Mouse (Mus musculus): ENCODE data around the gene Med13l. TPM values are rescaled to one million over a fixed set of nuclear protein-coding genes. Genes with fewer than 3 reads are reported as not detected.
A peak's percentile ranks its signal among the peaks of the same experiment; 100 is the strongest.

The Med13l gene
- polyA plus RNA-seq, 1 experiment from 2014 or later, result 9.8 TPM

GRCm38 (mm10) chr5:118706009-118706408, 145.5 kb downstream of the Med13l start:
- H3K27ac ChIP-seq (ENCODE audit: low read depth, low read length), result no peak overlapping the region
- H3K4me1 ChIP-seq (ENCODE audit: control insufficient read depth, insufficient read depth, low read length), result peaks cover 31% of the 10 kb centered on the region
- no peaks in the 10 kb centered on the region for H3K9me3 ChIP-seq (ENCODE audit: control insufficient read depth, low read length)
- no peak overlapping the region for H3K4me3 ChIP-seq (ENCODE audit: low read depth, low read length)
- no peaks in the 10 kb centered on the region for H3K27me3 ChIP-seq (ENCODE audit: control insufficient read depth, insufficient read depth, low read length)
- no peaks in the 10 kb centered on the region for H3K36me3 ChIP-seq (ENCODE audit: control insufficient read depth, insufficient read depth, low read length)
- no peak for DNase-seq (ENCODE audit: low spot score, missing footprints)
- H3K9ac ChIP-seq (ENCODE audit: low read length), result no peak overlapping the region
- ATAC-seq (ENCODE audit: low FRiP score), result no peak
- H3K4me2 ChIP-seq, result no peak overlapping the region
- WGBS, result 67% methylated on average over 6 of the region's 6 CpGs

- H3K4me3 ChIP-seq (ENCODE audit: low read depth, low read length), result no peak overlapping the region
- ATAC-seq (ENCODE audit: low FRiP score) (no peak), DNase-seq (ENCODE audit: low spot score, missing footprints) (no peak)
- peaks cover 29% of the 10 kb centered on the region for H3K4me1 ChIP-seq (ENCODE audit: control insufficient read depth, insufficient read depth, low read length)
- H3K27ac ChIP-seq (ENCODE audit: low read depth, low read length), result no peak overlapping the region
- H3K27me3 ChIP-seq (ENCODE audit: control insufficient read depth, insufficient read depth, low read length), result no peaks in the 10 kb centered on the region
- H3K9ac ChIP-seq (ENCODE audit: low read length), result no peak overlapping the region
- H3K4me2 ChIP-seq, result no peak overlapping the region
- H3K36me3 ChIP-seq (ENCODE audit: control insufficient read depth, insufficient read depth, low read length), result no peaks in the 10 kb centered on the region
- no peaks in the 10 kb centered on the region for H3K9me3 ChIP-seq (ENCODE audit: control insufficient read depth, low read length)
- 55% methylated on average over 3 of the region's 3 CpGs for WGBS
These were observed 145.9 kb downstream of the Med13l start for GRCm38 (mm10) chr5:118706414-118706813.

- peaks cover 19% of the 10 kb centered on the region for H3K4me1 ChIP-seq (ENCODE audit: control insufficient read depth, insufficient read depth, low read length)
- no peak overlapping the region for H3K4me2 ChIP-seq
- no peaks in the 10 kb centered on the region for H3K27me3 ChIP-seq (ENCODE audit: control insufficient read depth, insufficient read depth, low read length)
- WGBS, result 71% methylated on average over 5 of the region's 5 CpGs
- no peak overlapping the region for H3K27ac ChIP-seq (ENCODE audit: low read depth, low read length)
- no peak overlapping the region for H3K4me3 ChIP-seq (ENCODE audit: low read depth, low read length)
- DNase-seq (ENCODE audit: low spot score, missing footprints) (no peak), ATAC-seq (ENCODE audit: low FRiP score) (no peak)
- no peak overlapping the region for H3K9ac ChIP-seq (ENCODE audit: low read length)
- H3K36me3 ChIP-seq (ENCODE audit: control insufficient read depth, insufficient read depth, low read length), result no peaks in the 10 kb centered on the region
- no peaks in the 10 kb centered on the region for H3K9me3 ChIP-seq (ENCODE audit: control insufficient read depth, low read length)
These were observed 147.0 kb downstream of the Med13l start for GRCm38 (mm10) chr5:118707501-118707900.

GRCm38 (mm10) chr5:118708215-118708949, 147.9 kb downstream of the Med13l start:
- H3K4me3 ChIP-seq (ENCODE audit: low read depth, low read length), result no peak overlapping the region
- H3K4me1 ChIP-seq (ENCODE audit: control insufficient read depth, insufficient read depth, low read length), result peaks cover 12% of the 10 kb centered on the region
- DNase-seq (ENCODE audit: low spot score, missing footprints) (no peak), ATAC-seq (ENCODE audit: low FRiP score) (no peak)
- no peaks in the 10 kb centered on the region for H3K9me3 ChIP-seq (ENCODE audit: control insufficient read depth, low read length)
- no peak overlapping the region for H3K27ac ChIP-seq (ENCODE audit: low read depth, low read length)
- no peaks in the 10 kb centered on the region for H3K27me3 ChIP-seq (ENCODE audit: control insufficient read depth, insufficient read depth, low read length)
- 68% methylated on average over 16 of the region's 16 CpGs for WGBS
- no peak overlapping the region for H3K9ac ChIP-seq (ENCODE audit: low read length)
- no peak overlapping the region for H3K4me2 ChIP-seq
- H3K36me3 ChIP-seq (ENCODE audit: control insufficient read depth, insufficient read depth, low read length), result no peaks in the 10 kb centered on the region

GRCm38 (mm10) chr5:118709847-118710251, 149.4 kb downstream of the Med13l start:
- Histone ChIP-seq H3K4me1 (ENCODE audit: control insufficient read depth, insufficient read depth, low read length) (peaks cover 12% of the 10 kb centered on the region), H3K4me3 (ENCODE audit: low read depth, low read length) (no peak overlapping the region), H3K27ac (ENCODE audit: low read depth, low read length) (no peak overlapping the region), H3K9ac (ENCODE audit: low read length) (no peak overlapping the region), H3K36me3 (ENCODE audit: control insufficient read depth, insufficient read depth, low read length) (no peaks in the 10 kb centered on the region), H3K4me2 (no peak overlapping the region), H3K27me3 (ENCODE audit: control insufficient read depth, insufficient read depth, low read length) (no peaks in the 10 kb centered on the region), H3K9me3 (ENCODE audit: control insufficient read depth, low read length) (no peaks in the 10 kb centered on the region)
- DNase-seq (ENCODE audit: low spot score, missing footprints) (no peak), ATAC-seq (ENCODE audit: low FRiP score) (no peak)
- WGBS, result 82% methylated on average over 7 of the region's 7 CpGs

- H3K4me3 ChIP-seq (ENCODE audit: low read depth, low read length), result no peak overlapping the region
- H3K9ac ChIP-seq (ENCODE audit: low read length), result no peak overlapping the region
- DNase-seq (ENCODE audit: low spot score, missing footprints), result no peak
- H3K4me2 ChIP-seq, result no peak overlapping the region
- H3K4me1 ChIP-seq (ENCODE audit: control insufficient read depth, insufficient read depth, low read length), result peaks cover 7% of the 10 kb centered on the region; the same call in 1 of the 2 replicates
- WGBS, result 92% methylated on average over 7 of the region's 7 CpGs
- no peaks in the 10 kb centered on the region for H3K9me3 ChIP-seq (ENCODE audit: control insufficient read depth, low read length)
- no peak for ATAC-seq (ENCODE audit: low FRiP score)
- H3K27ac ChIP-seq (ENCODE audit: low read depth, low read length), result no peak overlapping the region
- no peaks in the 10 kb centered on the region for H3K27me3 ChIP-seq (ENCODE audit: control insufficient read depth, insufficient read depth, low read length)
- H3K36me3 ChIP-seq (ENCODE audit: control insufficient read depth, insufficient read depth, low read length), result no peaks in the 10 kb centered on the region
These were observed 155.0 kb downstream of the Med13l start for GRCm38 (mm10) chr5:118715518-118715917.

- H3K27ac ChIP-seq (ENCODE audit: low read depth, low read length), result no peak overlapping the region
These were observed 156.1 kb downstream of the Med13l start for GRCm38 (mm10) chr5:118716295-118717271.

GRCm38 (mm10) chr5:118717456-118717855, 157.0 kb downstream of the Med13l start:
- ATAC-seq (ENCODE audit: low FRiP score) (no peak), DNase-seq (ENCODE audit: low spot score, missing footprints) (no peak)
- no peaks in the 10 kb centered on the region for H3K9me3 ChIP-seq (ENCODE audit: control insufficient read depth, low read length)
- no peak overlapping the region for H3K9ac ChIP-seq (ENCODE audit: low read length)
- no peaks in the 10 kb centered on the region for H3K27me3 ChIP-seq (ENCODE audit: control insufficient read depth, insufficient read depth, low read length)
- H3K4me1 ChIP-seq (ENCODE audit: control insufficient read depth, insufficient read depth, low read length), result peaks cover 7% of the 10 kb centered on the region; the same call in 1 of the 2 replicates
- no peaks in the 10 kb centered on the region for H3K36me3 ChIP-seq (ENCODE audit: control insufficient read depth, insufficient read depth, low read length)
- 82% methylated on average over 10 of the region's 10 CpGs for WGBS
- no peak overlapping the region for H3K27ac ChIP-seq (ENCODE audit: low read depth, low read length)
- no peak overlapping the region for H3K4me2 ChIP-seq
- no peak overlapping the region for H3K4me3 ChIP-seq (ENCODE audit: low read depth, low read length)

More at GRCm38 (mm10) chr5:118716295-118717271, 156.1 kb downstream of the Med13l start:
- Histone ChIP-seq H3K9ac (ENCODE audit: low read length) (0 out of 2 replicates have a peak overlapping the region, but pooled peaks have one; percentile 25), H3K36me3 (ENCODE audit: control insufficient read depth, insufficient read depth, low read length) (no peaks in the 10 kb centered on the region), H3K4me3 (ENCODE audit: low read depth, low read length) (no peak overlapping the region), H3K27me3 (ENCODE audit: control insufficient read depth, insufficient read depth, low read length) (no peaks in the 10 kb centered on the region), H3K4me1 (ENCODE audit: control insufficient read depth, insufficient read depth, low read length) (peaks cover 7% of the 10 kb centered on the region; the same call in 1 of the 2 replicates), H3K9me3 (ENCODE audit: control insufficient read depth, low read length) (no peaks in the 10 kb centered on the region), H3K4me2 (no peak overlapping the region)
- no peak for ATAC-seq (ENCODE audit: low FRiP score)
- no peak for DNase-seq (ENCODE audit: low spot score, missing footprints)
- 52% methylated on average over 14 of the region's 14 CpGs for WGBS

GRCm38 (mm10) chr5:118718070-118718469, 157.6 kb downstream of the Med13l start:
- Histone ChIP-seq H3K4me2 (no peak overlapping the region), H3K36me3 (ENCODE audit: control insufficient read depth, insufficient read depth, low read length) (no peaks in the 10 kb centered on the region), H3K27me3 (ENCODE audit: control insufficient read depth, insufficient read depth, low read length) (no peaks in the 10 kb centered on the region), H3K9me3 (ENCODE audit: control insufficient read depth, low read length) (no peaks in the 10 kb centered on the region), H3K4me1 (ENCODE audit: control insufficient read depth, insufficient read depth, low read length) (peaks cover 7% of the 10 kb centered on the region; the same call in 1 of the 2 replicates), H3K9ac (ENCODE audit: low read length) (no peak overlapping the region), H3K27ac (ENCODE audit: low read depth, low read length) (no peak overlapping the region), H3K4me3 (ENCODE audit: low read depth, low read length) (no peak overlapping the region)
- ATAC-seq (ENCODE audit: low FRiP score) (no peak), DNase-seq (ENCODE audit: low spot score, missing footprints) (no peak)
- 90% methylated on average over 6 of the region's 6 CpGs for WGBS

Data from midbrain, embryonic 11.5 days (tissue).